Mouse (Mus musculus) adrenal gland, postnatal 10 days (tissue): ENCODE measurements around the gene Caln1. TPM values are rescaled to one million over a fixed set of nuclear protein-coding genes. Genes with fewer than 3 reads are reported as not detected.

ENCODE experiments used
- DNase-seq: peaks from one replicate; pipeline ENCODE4 v3.0.0; 2021; ENCODE audit warnings: mixed read lengths
- total RNA-seq, 2 experiments: library from RNA; stranded (reverse); gene quantifications; 2 replicates each; pipeline ENCODE4 v1.2.3; 2021

Caln1 gene
- total RNA-seq, 2 experiments from 2014 or later, result 26.8 to 33.5 TPM

GRCm38 (mm10) chr5:130811266-130811665 is 442.0 kb downstream of the Caln1 start:
- DNase-seq, result peak; percentile 78

GRCm38 (mm10) chr5:130811966-130812365 is 442.7 kb downstream of the Caln1 start:
- no peak for DNase-seq

- no peak for DNase-seq
Measured at GRCm38 (mm10) chr5:130812556-130812955, 443.3 kb downstream of the Caln1 start.

- peak; percentile 15 for DNase-seq
Measured at GRCm38 (mm10) chr5:130813089-130813488, 443.8 kb downstream of the Caln1 start.

GRCm38 (mm10) chr5:130815352-130815751 is 446.1 kb downstream of the Caln1 start:
- no peak for DNase-seq

GRCm38 (mm10) chr5:130820021-130820648 is 450.9 kb downstream of the Caln1 start:
- peak; percentile 19 for DNase-seq

- DNase-seq, result no peak
Measured at GRCm38 (mm10) chr5:130820661-130821060, 451.4 kb downstream of the Caln1 start.

- no peak for DNase-seq
Measured at GRCm38 (mm10) chr5:130825797-130826196, 456.5 kb downstream of the Caln1 start.

GRCm38 (mm10) chr5:130848562-130848961 is 479.3 kb downstream of the Caln1 start:
- DNase-seq, result no peak

GRCm38 (mm10) chr5:130849610-130850009 is 480.4 kb downstream of the Caln1 start:
- DNase-seq, result peak; percentile 15

- no peak for DNase-seq
Measured at GRCm38 (mm10) chr5:130852182-130852581, 482.9 kb downstream of the Caln1 start.

- DNase-seq, result peak; percentile 93
Measured at GRCm38 (mm10) chr5:130853371-130853770, 484.1 kb downstream of the Caln1 start.

GRCm38 (mm10) chr5:130854430-130854829 is 485.2 kb downstream of the Caln1 start:
- no peak for DNase-seq

GRCm38 (mm10) chr5:130858148-130858547 is 488.9 kb downstream of the Caln1 start:
- peak; percentile 62 for DNase-seq

- DNase-seq, result no peak
Measured at GRCm38 (mm10) chr5:130858706-130859105, 489.5 kb downstream of the Caln1 start.

GRCm38 (mm10) chr5:130859736-130860135 is 490.5 kb downstream of the Caln1 start:
- no peak for DNase-seq

GRCm38 (mm10) chr5:130862302-130862701 is 493.0 kb downstream of the Caln1 start:
- DNase-seq, result peak; percentile 37

- no peak for DNase-seq
Measured at GRCm38 (mm10) chr5:130869869-130870268, 500.6 kb downstream of the Caln1 start.

GRCm38 (mm10) chr5:130871086-130871485 is 501.8 kb downstream of the Caln1 start:
- DNase-seq, result no peak

- no peak for DNase-seq
Measured at GRCm38 (mm10) chr5:130875391-130875790, 506.1 kb downstream of the Caln1 start.

GRCm38 (mm10) chr5:130880331-130880730 is 511.1 kb downstream of the Caln1 start:
- no peak for DNase-seq

- DNase-seq, result no peak
Measured at GRCm38 (mm10) chr5:130891735-130892134, 522.5 kb downstream of the Caln1 start.

GRCm38 (mm10) chr5:130895991-130896390 is 526.7 kb downstream of the Caln1 start:
- no peak for DNase-seq
